Mouse (Mus musculus) gastrocnemius, postnatal 10 days (tissue): Measurements from ENCODE around the gene Cyp2c23. TPM values are rescaled to one million over a fixed set of nuclear protein-coding genes. Genes with fewer than 3 reads are reported as not detected.

Experiments used
- DNase-seq: peaks from one replicate; pipeline ENCODE4 v3.0.0; 2021; ENCODE audit warnings: mixed read lengths
- total RNA-seq, 2 experiments: library from RNA; stranded (reverse); gene quantifications; 2 replicates each; pipeline ENCODE4 v1.2.3; 2021

Gene Cyp2c23
- total RNA-seq, 2 experiments from 2014 or later: not detected

- DNase-seq: no peak
Observed at GRCm38 (mm10) chr19:44023066-44023465, 5.9 kb downstream of the Cyp2c23 start.

- DNase-seq: peak; percentile 20
Observed at GRCm38 (mm10) chr19:44021502-44021901, 7.5 kb downstream of the Cyp2c23 start.

GRCm38 (mm10) chr19:44019739-44020138 is 9.3 kb downstream of the Cyp2c23 start:
- no peak for DNase-seq

GRCm38 (mm10) chr19:44013862-44014261 is 15.1 kb downstream of the Cyp2c23 start:
- no peak for DNase-seq

- no peak for DNase-seq
Observed at GRCm38 (mm10) chr19:44008784-44009183, 20.2 kb downstream of the Cyp2c23 start.

- DNase-seq: no peak
Observed at GRCm38 (mm10) chr19:44007186-44007585, 21.8 kb downstream of the Cyp2c23 start.

GRCm38 (mm10) chr19:44005025-44005424 is 24.0 kb downstream of the Cyp2c23 start:
- DNase-seq: no peak

- no peak for DNase-seq
Observed at GRCm38 (mm10) chr19:44004261-44004660, 24.7 kb downstream of the Cyp2c23 start.

GRCm38 (mm10) chr19:44000720-44001119 is 28.3 kb downstream of the Cyp2c23 start:
- DNase-seq: no peak

- no peak for DNase-seq
Observed at GRCm38 (mm10) chr19:44000061-44000460, 28.9 kb downstream of the Cyp2c23 start.

- no peak for DNase-seq
Observed at GRCm38 (mm10) chr19:43998802-43999527, 30.0 kb downstream of the Cyp2c23 start.

GRCm38 (mm10) chr19:43998101-43998500 is 30.9 kb downstream of the Cyp2c23 start:
- DNase-seq: no peak

GRCm38 (mm10) chr19:43995427-43995826 is 33.6 kb downstream of the Cyp2c23 start:
- DNase-seq: no peak

GRCm38 (mm10) chr19:43992464-43992863 is 36.5 kb downstream of the Cyp2c23 start:
- DNase-seq: no peak

GRCm38 (mm10) chr19:43990362-43990761 is 38.6 kb downstream of the Cyp2c23 start:
- no peak for DNase-seq

- no peak for DNase-seq
Observed at GRCm38 (mm10) chr19:43986069-43986794, 42.8 kb downstream of the Cyp2c23 start, which contains the start of gene Cpn1. TSS of gene Cpn1 (minus strand) at chr19:43986556.

GRCm38 (mm10) chr19:43981992-43982391 is 47.0 kb downstream of the Cyp2c23 start:
- no peak for DNase-seq

- no peak for DNase-seq
Observed at GRCm38 (mm10) chr19:43980711-43981110, 48.3 kb downstream of the Cyp2c23 start.

- no peak for DNase-seq
Observed at GRCm38 (mm10) chr19:43977799-43978198, 51.2 kb downstream of the Cyp2c23 start.

GRCm38 (mm10) chr19:43976661-43977060 is 52.3 kb downstream of the Cyp2c23 start:
- DNase-seq: no peak

GRCm38 (mm10) chr19:43974221-43974620 is 54.8 kb downstream of the Cyp2c23 start:
- DNase-seq: no peak

GRCm38 (mm10) chr19:43973711-43974110 is 55.3 kb downstream of the Cyp2c23 start:
- DNase-seq: no peak

GRCm38 (mm10) chr19:43972129-43972528 is 56.9 kb downstream of the Cyp2c23 start:
- DNase-seq: no peak
